15 mouse cellular contexts compared by ENCODE assay signal in genomic region chr16:13460071-13460470, GRCm38 (mm10).
"Had no signal": no experiment of that assay in that cellular context is flagged by ENCODE, and none has a peak within 500 bp of the region (broad histone marks: within the 10 kb centered on the region; RNA-seq: fewer than 3 reads in every experiment).

No protein-coding gene starts in this region.

- H3K9me3 ChIP-seq: limb, embryonic 10.5 days; limb, embryonic 13.5 days; liver, embryonic 13.5 days; midbrain, embryonic 13.5 days had no signal

- DNase-seq: kidney, postnatal 25 days; layer of hippocampus, adult 9-11 months; liver; liver, embryonic 13.5 days; lung, adult 2 months; lung, postnatal 14 days; thymus, adult 2 months; thymus, postnatal 14 days; thymus, postnatal 4 days had no signal

- H3K36me3 ChIP-seq: limb, embryonic 10.5 days; limb, embryonic 13.5 days; liver, embryonic 13.5 days; midbrain, embryonic 13.5 days had no signal

- H3K4me1 ChIP-seq: limb, embryonic 10.5 days had no signal

- H3K4me3 ChIP-seq: layer of hippocampus, adult 2 months; limb, embryonic 10.5 days; limb, embryonic 13.5 days; liver, embryonic 13.5 days; midbrain, embryonic 13.5 days had no signal

- H3K27ac ChIP-seq: kidney, postnatal 0 days; layer of hippocampus, adult 2 months; limb, embryonic 10.5 days; limb, embryonic 13.5 days; liver, embryonic 13.5 days; midbrain, embryonic 13.5 days; stomach, postnatal 0 days had no signal

- H3K27me3 ChIP-seq: limb, embryonic 13.5 days; liver, embryonic 13.5 days had no signal

- H3K9ac ChIP-seq: limb, embryonic 13.5 days; liver, embryonic 13.5 days; midbrain, embryonic 13.5 days had no signal
